Mouse (Mus musculus) stomach, postnatal 0 days (tissue): ENCODE results near the gene Bank1. TPM values are rescaled to one million over a fixed set of nuclear protein-coding genes. Genes with fewer than 3 reads are reported as not detected.
"Not testable (repeated sequence)": the region's sequence is repeated elsewhere in the genome, so short reads cannot be mapped to it uniquely, and the experiment has no call there.

Experiments used
- ATAC-seq: fragments of 200-750 bp; cut with Nextera tagmentation; 2 replicates; pipeline ENCODE4 v1.8.0; 2017; ENCODE audit not compliant: low FRiP score, low TSS enrichment
- DNase-seq: peaks from one replicate; pipeline ENCODE4 v3.0.0-alpha.2; 2016; ENCODE audit warnings: low spot score
- H3K27ac ChIP-seq: fragments of 300-500 bp; sonication (generic); replicated peaks from 2 replicates; pipeline ENCODE4 v1.5.1; 2014; ENCODE audit warnings: mild to moderate bottlenecking, control low read depth
- H3K27me3 ChIP-seq: fragments of 300-500 bp; sonication (generic); 2 replicates; pipeline ENCODE4 v1.6.1; 2014; ENCODE audit warnings: low read length; ENCODE audit not compliant: control insufficient read depth, insufficient read depth
- H3K36me3 ChIP-seq: fragments of 300-500 bp; sonication (generic); 2 replicates; pipeline ENCODE4 v1.6.1; 2014; ENCODE audit warnings: low read length, mixed read lengths; ENCODE audit not compliant: control insufficient read depth, insufficient read depth
- H3K4me1 ChIP-seq: fragments of 300-500 bp; sonication (generic); replicated peaks from 2 replicates; pipeline ENCODE4 v1.6.1; 2014; ENCODE audit warnings: antibody characterized with exemption; ENCODE audit not compliant: control insufficient read depth, insufficient read depth
- H3K4me2 ChIP-seq: fragments of 300-500 bp; sonication (generic); replicated peaks from 2 replicates; pipeline ENCODE4 v1.6.1; 2014; ENCODE audit warnings: low read depth, mild to moderate bottlenecking, control low read depth, moderate library complexity
- H3K4me3 ChIP-seq: fragments of 300-500 bp; sonication (generic); 2 replicates; pipeline ENCODE4 v1.5.1; 2014; ENCODE audit warnings: low read depth, low read length, control low read depth
- H3K9ac ChIP-seq: fragments of 300-500 bp; sonication (generic); 2 replicates; pipeline ENCODE4 v1.6.1; 2014; ENCODE audit warnings: mild to moderate bottlenecking, low read length, control low read depth, mixed read lengths
- H3K9me3 ChIP-seq: fragments of 300-500 bp; sonication (generic); 2 replicates; pipeline ENCODE4 v1.6.1; 2016; ENCODE audit warnings: low read length; ENCODE audit not compliant: control insufficient read depth
- CTCF ChIP-seq: IDR thresholded peaks from 2 replicates; pipeline ENCODE4 v1.5.1; 2016; ENCODE audit warnings: antibody characterized with exemption, low read depth, mild to moderate bottlenecking, moderate library complexity
- EP300 ChIP-seq: optimal IDR thresholded peaks from 2 replicates; pipeline ENCODE3; 2016; ENCODE audit warnings: antibody characterized with exemption
- WGBS: fragments of 180-500 bp; shearing (Covaris S2); extraction: QIAGEN DNeasy Blood & Tissue Kit; methylation state at CpG from one replicate; pipeline ENCODE4 v1.1.7; 2014; 5-methylcytosine and 5-hydroxymethylcytosine counted together
- polyA plus RNA-seq: library from polyadenylated mRNA; unstranded; fragments of >200 nt; fragmentation: Nextera tagmentation; extraction: Ambion mirVana; gene quantifications from 2 replicates; pipeline ENCODE4 v1.2.1, GENCODE M21; 2015

Gene Bank1
- polyA plus RNA-seq, 1 experiment from 2014 or later: 0.93 TPM

GRCm38 (mm10) chr3:136347277-136347676, 21.4 kb upstream of the Bank1 start:
- Histone ChIP-seq H3K27ac (no peak overlapping the region), H3K4me2 (no peak overlapping the region), H3K36me3 (no peaks in the 10 kb centered on the region), H3K4me3 (no peak overlapping the region), H3K4me1 (no peaks in the 10 kb centered on the region), H3K9me3 (no peaks in the 10 kb centered on the region), H3K9ac (no peak overlapping the region), H3K27me3 (no peaks in the 10 kb centered on the region)
- DNase-seq (no peak), ATAC-seq (no peak)
- TF ChIP-seq CTCF: no peak
- TF ChIP-seq EP300: no peak
- WGBS: 85% methylated on average over 1 of the region's 1 CpGs

GRCm38 (mm10) chr3:136341911-136342310, 16.0 kb upstream of the Bank1 start:
- Histone ChIP-seq H3K9me3 (no peaks in the 10 kb centered on the region), H3K9ac (no peak overlapping the region), H3K27me3 (no peaks in the 10 kb centered on the region), H3K4me1 (no peaks in the 10 kb centered on the region), H3K4me2 (no peak overlapping the region), H3K4me3 (no peak overlapping the region), H3K36me3 (no peaks in the 10 kb centered on the region), H3K27ac (no peak overlapping the region)
- TF ChIP-seq CTCF (no peak), EP300 (no peak)
- WGBS: 93% methylated on average over 2 of the region's 2 CpGs
- no peak for DNase-seq
- no peak for ATAC-seq

- H3K9me3 ChIP-seq: no peaks in the 10 kb centered on the region
- DNase-seq (no peak), ATAC-seq (no peak)
- no peaks in the 10 kb centered on the region for H3K36me3 ChIP-seq
- 78% methylated on average over 2 of the region's 2 CpGs for WGBS
- no peak overlapping the region for H3K4me3 ChIP-seq
- H3K27ac ChIP-seq: no peak overlapping the region
- H3K9ac ChIP-seq: no peak overlapping the region
- H3K4me1 ChIP-seq: no peaks in the 10 kb centered on the region
- no peaks in the 10 kb centered on the region for H3K27me3 ChIP-seq
- TF ChIP-seq CTCF (no peak), EP300 (no peak)
- H3K4me2 ChIP-seq: no peak overlapping the region
These were observed 14.0 kb upstream of the Bank1 start for GRCm38 (mm10) chr3:136339896-136340295.

- Histone ChIP-seq H3K4me3 (no peak overlapping the region), H3K4me1 (no peaks in the 10 kb centered on the region), H3K4me2 (no peak overlapping the region), H3K36me3 (no peaks in the 10 kb centered on the region), H3K27me3 (no peaks in the 10 kb centered on the region), H3K9me3 (no peaks in the 10 kb centered on the region), H3K9ac (no peak overlapping the region), H3K27ac (no peak overlapping the region)
- no peak for DNase-seq
- WGBS: 41% methylated on average over 2 of the region's 2 CpGs
- no peak for TF ChIP-seq EP300
- TF ChIP-seq CTCF: no peak
- ATAC-seq: no peak
These were observed 5.3 kb upstream of the Bank1 start for GRCm38 (mm10) chr3:136331135-136331534.

DNA sequence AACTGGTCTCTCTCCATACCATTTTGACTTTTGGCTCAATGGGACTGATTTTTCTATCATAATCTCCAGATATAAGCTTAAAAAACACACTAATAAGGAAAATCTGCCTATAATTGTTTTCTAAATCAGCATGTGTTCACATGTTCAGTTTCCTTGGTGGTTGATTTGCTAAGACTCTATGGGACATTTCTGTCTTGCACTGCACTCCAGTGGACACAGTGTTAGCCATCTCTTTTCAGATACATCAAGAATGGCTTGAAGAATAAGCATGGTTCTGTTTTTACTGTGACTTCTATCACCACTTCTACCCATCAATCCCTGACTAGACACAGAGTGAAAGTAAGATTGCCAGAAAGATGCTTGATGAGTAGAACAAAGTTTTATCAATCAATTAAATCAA, 4.2 kb upstream of the Bank1 start:
- Histone ChIP-seq H3K4me2 (no peak overlapping the region), H3K27me3 (no peaks in the 10 kb centered on the region), H3K9me3 (no peaks in the 10 kb centered on the region), H3K9ac (no peak overlapping the region), H3K4me1 (no peaks in the 10 kb centered on the region), H3K36me3 (no peaks in the 10 kb centered on the region), H3K27ac (no peak overlapping the region), H3K4me3 (no peak overlapping the region)
- TF ChIP-seq EP300 (no peak), CTCF (peak; percentile 28)
- DNase-seq (no peak), ATAC-seq (no peak)

DNA sequence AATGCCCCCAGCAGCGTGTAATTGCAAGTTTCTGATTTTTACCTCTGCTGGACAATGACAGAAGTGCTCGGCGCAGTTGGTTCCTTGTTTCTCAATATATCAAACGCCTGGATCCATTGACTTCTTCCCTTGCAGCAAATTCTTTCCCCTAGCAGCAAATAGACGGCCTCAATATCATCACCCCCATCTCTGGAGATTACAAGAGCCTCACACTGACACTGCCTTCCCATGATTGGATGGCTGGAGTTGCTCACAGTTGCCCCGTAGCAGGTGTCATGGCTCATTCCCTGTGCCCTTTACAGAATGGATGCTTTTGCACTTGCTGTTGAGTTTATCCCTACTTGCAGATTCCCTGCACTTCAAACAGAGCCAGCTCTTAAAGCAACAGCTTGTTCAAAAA, 3.3 kb upstream of the Bank1 start:
- no peaks in the 10 kb centered on the region for H3K36me3 ChIP-seq
- no peak overlapping the region for H3K27ac ChIP-seq
- TF ChIP-seq CTCF (no peak), EP300 (no peak)
- no peaks in the 10 kb centered on the region for H3K9me3 ChIP-seq
- H3K27me3 ChIP-seq: no peaks in the 10 kb centered on the region
- H3K4me2 ChIP-seq: no peak overlapping the region
- ATAC-seq (no peak), DNase-seq (no peak)
- H3K4me1 ChIP-seq: no peaks in the 10 kb centered on the region
- WGBS: 63% methylated on average over 6 of the region's 6 CpGs
- no peak overlapping the region for H3K9ac ChIP-seq
- H3K4me3 ChIP-seq: no peak overlapping the region

- not testable (repeated sequence) for H3K4me2 ChIP-seq, H3K36me3 ChIP-seq, H3K9me3 ChIP-seq, DNase-seq, H3K4me3 ChIP-seq, ATAC-seq, H3K27ac ChIP-seq, H3K9ac ChIP-seq, H3K4me1 ChIP-seq, H3K27me3 ChIP-seq
- 92% methylated on average over 6 of the region's 6 CpGs for WGBS
These were observed 1.1 kb downstream of the Bank1 start for GRCm38 (mm10) chr3:136324716-136325115.
